Mouse (Mus musculus) erythroblast, embryonic 14.5 days (primary cell): Measurements from ENCODE around the gene Ddx42.

Experiments used
- GATA1 ChIP-seq: IDR thresholded peaks from 2 replicates; pipeline ENCODE4 v1.6.1; 2012; ENCODE audit warnings: low read length, inconsistent platforms, mixed read lengths
- TAL1 ChIP-seq: IDR thresholded peaks from 3 replicates; pipeline ENCODE4 v1.6.1; 2012; ENCODE audit warnings: low read length, inconsistent platforms, mixed read lengths

DNA sequence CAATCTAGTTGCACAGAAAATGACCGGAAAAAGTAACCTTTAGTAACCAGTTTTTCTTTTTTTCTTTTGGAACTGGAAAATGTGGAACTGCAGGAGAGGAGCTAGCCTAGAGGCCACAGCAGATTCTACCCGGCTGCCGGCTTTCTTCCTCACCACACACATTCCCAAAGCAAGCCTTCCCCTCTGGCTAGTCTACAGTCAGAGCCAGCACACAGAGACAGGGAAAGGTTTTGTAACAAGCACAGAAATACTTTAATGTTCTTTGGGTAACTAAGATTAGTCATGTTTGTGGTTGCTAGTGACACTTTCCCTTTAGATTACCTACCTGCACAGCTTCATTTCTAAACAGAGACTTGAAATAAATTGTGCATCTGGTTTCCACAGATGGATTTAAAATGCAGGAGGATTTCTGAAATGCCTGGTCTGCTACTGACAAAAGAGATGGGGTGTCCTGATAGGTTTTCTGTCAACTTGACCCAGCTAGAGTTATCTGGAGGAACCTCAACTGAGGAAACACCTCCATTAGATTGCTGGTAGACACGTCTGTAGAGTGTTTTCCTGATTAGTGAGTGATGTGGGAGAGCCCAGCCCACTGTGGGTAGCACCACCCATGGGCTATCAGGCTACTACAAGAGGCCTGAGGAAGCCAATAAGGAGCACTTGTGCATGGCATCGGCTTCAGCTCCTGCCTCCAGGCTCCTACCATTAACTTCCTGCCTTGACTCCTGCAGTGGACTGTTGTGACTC is 38.5 kb upstream of the Ddx42 start:
- no peak for TF ChIP-seq GATA1
- TF ChIP-seq TAL1: no peak
